Mouse (Mus musculus): Measurements from ENCODE around the gene Olfr1325. TPM values are rescaled to one million over a fixed set of nuclear protein-coding genes. Genes with fewer than 3 reads are reported as not detected.
A peak's percentile ranks its signal among the peaks of the same experiment; 100 is the strongest.
"Not testable (repeated sequence)": the region's sequence is repeated elsewhere in the genome, so short reads cannot be mapped to it uniquely, and the experiment has no call there.

The Olfr1325 gene
- polyA plus RNA-seq (2015; fragmentation: Nextera tagmentation; extraction: Ambion mirVana) = not detected in 2 replicates

- Histone ChIP-seq H3K27me3 (replicated peaks; ENCODE audit: insufficient read depth, low read length) (no peaks in the 10 kb centered on the region), H3K27ac (ENCODE audit: low read length) (no peak within 1 kb of the TSS), H3K4me2 (replicated peaks; ENCODE audit: low read depth, low read length) (no peak within 1 kb of the TSS), H3K4me3 (ENCODE audit: low read depth, low read length) (no peak within 1 kb of the TSS), H3K4me1 (ENCODE audit: insufficient read depth, low read depth, low read length) (no peaks in the 10 kb centered on the region), H3K9ac (replicated peaks; ENCODE audit: low read depth) (no peak within 1 kb of the TSS), H3K9me3 (ENCODE audit: low read length) (no peaks in the 10 kb centered on the region), H3K36me3 (ENCODE audit: insufficient read depth, low read length) (no peaks in the 10 kb centered on the region)
- ATAC-seq = no peak
- TF ChIP-seq EP300 (IDR thresholded peaks at IDR 0.05) = no peak
- TF ChIP-seq CTCF (IDR thresholded peaks at IDR 0.05) = no peak
- 91% methylated on average over 2 of the region's 2 CpGs for WGBS
- no peak for DNase-seq (ENCODE audit: low spot score)
These were observed at the start of gene Olfr1325 for GRCm38 (mm10) chrX:74592379-74592778. Gene Olfr1325, plus strand, starts transcription at chrX:74592679.

GRCm38 (mm10) chrX:74574788-74575187 lies 17.7 kb upstream of the Olfr1325 start, which contains the start of gene Olfr1326-ps1:
Gene Olfr1326-ps1, minus strand, starts transcription at chrX:74574888.
- no peaks in the 10 kb centered on the region for H3K9me3 ChIP-seq (ENCODE audit: low read length)
- H3K27me3 ChIP-seq (replicated peaks; ENCODE audit: insufficient read depth, low read length) = no peaks in the 10 kb centered on the region
- TF ChIP-seq EP300 (IDR thresholded peaks at IDR 0.05) (no peak), CTCF (IDR thresholded peaks at IDR 0.05) (no peak)
- ATAC-seq = no peak
- no peak for DNase-seq (ENCODE audit: low spot score)
- no peak within 1 kb of the TSS for H3K9ac ChIP-seq (replicated peaks; ENCODE audit: low read depth)
- no peak within 1 kb of the TSS for H3K27ac ChIP-seq (ENCODE audit: low read length)
- H3K4me3 ChIP-seq (ENCODE audit: low read depth, low read length) = no peak within 1 kb of the TSS
- no peaks in the 10 kb centered on the region for H3K36me3 ChIP-seq (ENCODE audit: insufficient read depth, low read length)
- no peaks in the 10 kb centered on the region for H3K4me1 ChIP-seq (ENCODE audit: insufficient read depth, low read depth, low read length)
- no peak within 1 kb of the TSS for H3K4me2 ChIP-seq (replicated peaks; ENCODE audit: low read depth, low read length)

GRCm38 (mm10) chrX:74645466-74646323 lies 53.2 kb downstream of the Olfr1325 start, which contains the start of gene Gm5640:
Gene Gm5640, minus strand, starts transcription at chrX:74645635.
- ATAC-seq = peak; percentile 86
- not testable (repeated sequence) for H3K4me3 ChIP-seq (ENCODE audit: low read depth, low read length); H3K4me1 ChIP-seq (ENCODE audit: insufficient read depth, low read depth, low read length); DNase-seq (ENCODE audit: low spot score); H3K27ac ChIP-seq (ENCODE audit: low read length); H3K36me3 ChIP-seq (ENCODE audit: insufficient read depth, low read length); H3K27me3 ChIP-seq (replicated peaks; ENCODE audit: insufficient read depth, low read length); H3K9ac ChIP-seq (replicated peaks; ENCODE audit: low read depth); H3K4me2 ChIP-seq (replicated peaks; ENCODE audit: low read depth, low read length); H3K9me3 ChIP-seq (ENCODE audit: low read length)
- 33% methylated on average over 2 of the region's 5 CpGs for WGBS

GRCm38 (mm10) chrX:74646393-74646792 lies 53.9 kb downstream of the Olfr1325 start:
- not testable (repeated sequence) for H3K27ac ChIP-seq (ENCODE audit: low read length); H3K9ac ChIP-seq (replicated peaks; ENCODE audit: low read depth); H3K27me3 ChIP-seq (replicated peaks; ENCODE audit: insufficient read depth, low read length); H3K9me3 ChIP-seq (ENCODE audit: low read length); H3K4me2 ChIP-seq (replicated peaks; ENCODE audit: low read depth, low read length); H3K36me3 ChIP-seq (ENCODE audit: insufficient read depth, low read length); ATAC-seq; DNase-seq (ENCODE audit: low spot score); H3K4me3 ChIP-seq (ENCODE audit: low read depth, low read length); H3K4me1 ChIP-seq (ENCODE audit: insufficient read depth, low read depth, low read length)
- WGBS = no CpG with 5 or more reads among the region's 1 CpGs

Other genes starting within 250 kb of the Olfr1325 start
- gene Lage3, start 239.1 kb upstream of the Olfr1325 start, polyA plus RNA-seq (2015; fragmentation: Nextera tagmentation; extraction: Ambion mirVana) = 75.0 and 82.6 TPM in 2 replicates
- 53.0 and 56.2 TPM in 2 replicates for gene Ubl4a, start 219.5 kb upstream of the Olfr1325 start, polyA plus RNA-seq (2015; fragmentation: Nextera tagmentation; extraction: Ambion mirVana)
- 25.0 and 25.6 TPM in 2 replicates for gene Slc10a3, start 219.3 kb upstream of the Olfr1325 start, polyA plus RNA-seq (2015; fragmentation: Nextera tagmentation; extraction: Ambion mirVana)
- gene Fam3a, start 199.4 kb upstream of the Olfr1325 start, polyA plus RNA-seq (2015; fragmentation: Nextera tagmentation; extraction: Ambion mirVana) = 36.9 and 42.9 TPM in 2 replicates
- 15.1 and 16.6 TPM in 2 replicates for gene Ikbkg, start 199.4 kb upstream of the Olfr1325 start, polyA plus RNA-seq (2015; fragmentation: Nextera tagmentation; extraction: Ambion mirVana)
- 24.9 and 27.6 TPM in 2 replicates for gene G6pdx, start 163.5 kb upstream of the Olfr1325 start, polyA plus RNA-seq (2015; fragmentation: Nextera tagmentation; extraction: Ambion mirVana)
- not detected in 2 replicates for gene Gm6880, start 111.3 kb upstream of the Olfr1325 start, polyA plus RNA-seq (2015; fragmentation: Nextera tagmentation; extraction: Ambion mirVana)
- gene Olfr1326-ps1, start 17.8 kb upstream of the Olfr1325 start, polyA plus RNA-seq (2015; fragmentation: Nextera tagmentation; extraction: Ambion mirVana) = not detected in 2 replicates
- gene Gm5640, start 53.0 kb downstream of the Olfr1325 start, polyA plus RNA-seq (2015; fragmentation: Nextera tagmentation; extraction: Ambion mirVana) = 0.17 and 0.23 TPM in 2 replicates
- not detected in 2 replicates for gene Gm6890, start 148.2 kb downstream of the Olfr1325 start, polyA plus RNA-seq (2015; fragmentation: Nextera tagmentation; extraction: Ambion mirVana)
- 0.12 TPM in 1 of 2 replicates, not detected in the other for gene Gm5936, start 244.5 kb downstream of the Olfr1325 start, polyA plus RNA-seq (2015; fragmentation: Nextera tagmentation; extraction: Ambion mirVana)